Mouse (Mus musculus) kidney, adult 8-10 months (tissue): ENCODE measurements around the gene Fam20c.

Source experiments
- DNase-seq, 2 experiments: peaks; one replicate each; pipeline ENCODE4 v3.0.0; 2022

Fam20c gene

DNA sequence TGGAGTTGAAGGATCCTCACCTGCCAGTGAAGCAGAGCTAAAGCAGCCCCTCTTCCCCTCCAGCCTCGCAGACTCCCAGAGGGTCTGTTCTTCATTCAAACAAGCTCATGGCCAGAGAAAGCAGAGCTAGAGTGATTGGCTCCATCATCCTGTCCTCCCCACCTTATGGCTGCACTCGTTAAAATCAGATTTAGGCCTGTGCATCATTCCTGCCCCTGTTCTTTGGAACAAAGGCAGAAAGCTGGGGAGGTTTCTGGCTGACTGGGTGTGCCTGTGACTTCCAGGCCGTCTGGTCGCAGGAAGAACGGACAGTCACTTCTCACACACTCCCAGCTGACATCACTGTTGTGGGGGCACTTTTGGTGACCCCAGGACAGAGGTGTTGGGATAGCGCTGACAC, 2.8 kb downstream of the Fam20c start:
- no peak for DNase-seq

DNA sequence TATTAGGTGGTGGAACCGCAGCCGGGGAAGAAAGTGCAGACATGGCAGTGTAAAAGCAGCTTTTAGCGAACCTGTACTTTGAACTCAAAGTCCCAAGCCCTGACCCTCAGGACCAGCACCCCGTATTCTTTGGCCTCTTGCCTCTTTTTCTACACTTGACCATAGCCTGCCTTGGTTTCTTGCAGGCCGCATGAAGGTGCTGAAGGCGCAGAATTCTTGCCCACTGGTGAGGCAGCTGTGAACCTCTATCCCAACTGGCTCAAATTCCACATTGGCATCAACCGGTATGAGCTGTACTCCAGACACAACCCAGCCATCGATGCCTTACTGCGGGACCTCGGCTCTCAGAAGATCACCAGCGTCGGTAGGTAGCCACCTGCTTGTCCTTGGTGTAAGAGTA, 3.3 kb downstream of the Fam20c start:
- DNase-seq: peak; percentile 60 to 72

GRCm38 (mm10) chr5:138758533-138758932, 4.2 kb downstream of the Fam20c start:
- peak in 1 of 2 experiments; percentile 29 for DNase-seq

DNA sequence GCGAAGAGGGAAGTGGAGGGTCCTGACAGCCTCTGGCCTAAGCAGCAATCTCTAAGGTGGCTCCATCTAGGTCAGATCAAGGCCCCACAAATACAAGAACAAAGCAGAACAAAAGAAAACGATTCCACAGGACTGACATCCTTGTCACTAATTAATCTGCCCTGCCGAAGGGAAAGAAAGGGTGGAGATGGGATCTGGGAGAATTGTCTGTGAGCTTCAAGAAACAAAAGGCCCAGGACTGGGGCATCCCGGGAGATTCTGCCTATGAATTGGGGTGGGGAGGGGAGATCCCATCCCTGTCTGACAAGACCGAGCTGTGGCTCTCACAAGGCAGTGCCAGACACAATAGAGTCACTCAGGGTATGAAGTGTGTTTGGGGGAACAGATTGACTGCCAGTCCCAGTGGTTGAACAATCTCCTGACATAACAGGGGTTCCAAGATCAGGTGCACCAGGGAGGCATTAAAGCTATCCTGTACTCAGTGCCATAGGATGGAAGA, 7.6 kb downstream of the Fam20c start:
- DNase-seq: no peak

- no peak for DNase-seq
Measured at GRCm38 (mm10) chr5:138762361-138762760, 8.0 kb downstream of the Fam20c start.

DNA sequence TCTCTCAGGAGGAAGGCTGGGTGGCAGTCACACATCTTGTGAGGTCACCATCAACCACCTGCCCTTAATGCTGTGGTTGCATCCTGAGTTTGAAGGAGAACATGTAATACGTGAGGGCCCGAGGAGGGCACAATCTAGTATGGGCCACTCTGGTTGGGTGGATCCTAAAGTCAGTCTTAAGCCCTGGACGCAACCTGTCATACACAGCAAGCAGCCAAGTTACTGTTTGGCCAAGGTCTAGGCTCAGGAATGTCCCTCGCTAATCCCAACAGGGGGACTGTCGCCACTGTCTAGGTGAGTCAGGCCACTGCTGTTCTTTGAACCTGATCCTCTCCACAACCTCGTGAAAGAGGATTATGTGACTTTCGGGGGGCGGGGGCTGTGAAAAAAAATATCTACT, 10.3 kb downstream of the Fam20c start:
- DNase-seq: no peak

DNA sequence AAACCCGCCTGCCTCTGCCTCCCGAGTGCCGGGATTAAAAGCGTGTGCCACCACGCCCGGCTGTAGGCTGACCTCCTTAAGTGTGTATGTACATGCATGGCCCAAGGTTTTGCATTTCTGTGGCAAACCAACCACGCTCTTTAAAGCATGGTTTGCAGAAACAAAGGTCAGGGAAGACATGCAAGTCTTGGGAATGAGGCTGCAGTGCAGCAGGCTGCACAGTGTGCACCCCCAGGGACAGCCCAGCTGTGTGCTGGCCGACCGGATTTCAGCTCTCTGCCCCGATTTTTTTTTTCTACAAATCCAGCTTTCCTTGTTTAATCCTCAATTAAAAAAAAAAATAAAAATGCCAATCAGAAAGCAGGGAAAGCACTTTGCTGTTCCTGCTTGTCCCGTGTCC, 13.3 kb downstream of the Fam20c start:
- DNase-seq: no peak

DNA sequence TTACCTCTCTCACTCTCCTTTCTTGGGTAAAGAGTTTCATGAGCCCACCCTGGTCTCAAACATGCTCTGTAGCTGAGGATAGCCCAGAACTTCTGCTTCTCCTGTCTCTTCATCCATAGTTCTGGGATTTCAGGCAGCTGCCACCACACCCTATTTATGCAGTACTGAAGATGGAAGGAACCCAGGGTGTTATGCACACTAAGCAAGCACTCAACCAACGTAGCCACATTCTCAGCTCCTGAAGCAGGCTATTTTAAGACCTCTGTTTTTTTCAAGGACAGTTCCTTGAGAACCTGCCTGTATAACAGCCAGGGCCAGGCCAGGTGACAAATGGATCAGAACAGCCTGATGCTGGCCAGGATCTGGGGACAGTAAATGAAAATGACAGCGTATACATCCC, 14.4 kb downstream of the Fam20c start:
- no peak for DNase-seq

DNA sequence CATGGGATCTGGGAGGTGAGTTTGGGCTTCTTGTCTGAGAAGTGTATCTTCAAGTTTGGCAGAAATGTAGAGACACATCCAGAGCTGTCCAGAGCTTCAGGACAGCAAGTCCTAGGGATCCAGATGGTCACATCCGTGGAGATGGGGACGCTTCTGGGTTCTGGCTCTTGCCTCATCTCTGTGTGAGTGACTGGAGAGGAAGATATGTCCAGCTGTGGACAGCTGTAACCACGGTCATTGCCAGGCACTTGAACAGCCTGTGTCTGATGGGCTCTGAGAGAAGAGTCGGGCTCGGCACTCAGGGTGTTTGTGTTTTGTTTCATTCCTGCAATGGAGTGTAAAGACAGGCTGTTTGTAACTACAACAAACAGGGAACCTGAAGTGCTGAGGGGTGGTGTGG, 14.8 kb downstream of the Fam20c start:
- no peak for DNase-seq

DNA sequence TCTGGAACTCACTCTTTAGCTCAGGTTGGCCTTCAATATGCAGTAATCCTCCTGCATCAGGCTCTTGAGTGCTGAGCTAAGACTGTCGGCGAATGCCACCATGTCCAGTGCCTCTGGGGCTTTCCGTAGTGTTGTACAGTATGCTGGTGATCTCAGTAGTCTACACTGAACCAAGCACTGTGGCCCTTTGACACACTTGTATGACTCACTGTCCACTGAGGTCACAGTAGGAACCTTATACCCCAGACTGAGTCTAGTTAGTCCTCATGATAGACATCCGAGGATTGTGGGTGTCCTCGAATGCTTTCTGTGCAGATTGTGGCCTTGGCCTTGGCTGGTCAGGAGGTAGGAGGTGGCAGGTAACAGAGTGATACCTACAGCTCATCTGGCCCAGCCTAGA, 20.8 kb downstream of the Fam20c start:
- DNase-seq: no peak

DNA sequence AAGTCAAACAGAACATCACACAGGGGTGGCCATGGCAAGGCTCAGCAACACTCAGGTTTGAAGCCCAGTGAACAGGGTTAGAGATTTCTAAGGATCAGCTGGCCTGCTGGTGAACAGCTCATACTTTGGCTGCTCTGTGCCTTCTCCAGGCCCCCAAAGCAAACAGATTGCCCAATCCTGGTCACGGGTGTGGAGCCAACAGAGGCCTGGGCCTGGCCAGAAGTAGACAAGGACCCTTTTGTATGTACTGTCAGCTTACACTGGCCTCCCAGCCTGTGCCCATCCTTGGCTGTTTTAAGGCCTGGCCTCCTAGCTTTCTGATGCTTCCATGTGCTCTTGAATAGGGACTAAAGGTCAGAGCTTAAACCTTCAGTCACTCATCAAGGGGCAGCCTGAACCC, 22.0 kb downstream of the Fam20c start:
- DNase-seq: no peak

- peak; percentile 45 to 48 for DNase-seq
Measured at GRCm38 (mm10) chr5:138778731-138779463, 24.6 kb downstream of the Fam20c start.

DNA sequence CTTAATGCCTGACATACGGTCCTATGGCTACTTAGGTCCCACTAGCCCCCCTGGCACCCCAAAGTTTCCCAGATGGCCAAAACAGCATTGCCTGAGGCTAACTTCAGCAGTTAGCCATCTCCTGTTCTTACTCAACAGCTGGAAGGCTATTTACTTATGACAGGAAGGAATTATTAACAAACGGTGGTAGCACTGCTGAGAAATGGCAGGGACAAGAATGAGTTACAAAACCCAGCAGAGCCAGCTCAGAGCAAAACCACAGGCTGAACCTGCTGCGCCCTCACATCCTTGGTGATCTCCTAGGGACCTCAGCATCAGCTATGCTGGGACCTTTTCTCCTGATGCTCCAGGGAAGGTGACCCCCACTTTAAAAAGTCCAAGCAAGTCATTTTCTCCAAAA, 25.3 kb downstream of the Fam20c start:
- DNase-seq: no peak

DNA sequence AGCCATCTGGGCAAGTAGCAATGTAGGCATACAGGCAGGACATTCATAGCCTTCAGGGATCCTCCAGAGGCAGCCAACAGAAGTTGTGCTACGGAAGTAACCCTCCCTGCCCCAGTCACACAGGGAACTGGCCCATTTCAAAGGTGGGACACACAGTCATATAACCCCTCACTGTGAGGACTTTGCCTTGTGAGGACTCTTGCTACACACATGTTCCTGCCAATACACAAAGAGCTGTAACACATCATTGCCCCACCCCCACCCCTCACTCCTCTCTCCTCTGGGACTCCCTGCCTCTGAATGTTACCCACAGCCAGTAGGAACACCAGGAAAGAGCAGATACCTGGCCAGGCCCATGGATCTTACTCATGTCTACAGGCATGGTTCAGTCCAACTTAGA, 28.4 kb downstream of the Fam20c start:
- DNase-seq: no peak

- DNase-seq: no peak
Measured at GRCm38 (mm10) chr5:138783181-138783580, 28.9 kb downstream of the Fam20c start.

GRCm38 (mm10) chr5:138785986-138786515, 31.7 kb downstream of the Fam20c start:
- peak; percentile 17 to 26 for DNase-seq

GRCm38 (mm10) chr5:138787648-138788047, 33.3 kb downstream of the Fam20c start:
- no peak for DNase-seq

DNA sequence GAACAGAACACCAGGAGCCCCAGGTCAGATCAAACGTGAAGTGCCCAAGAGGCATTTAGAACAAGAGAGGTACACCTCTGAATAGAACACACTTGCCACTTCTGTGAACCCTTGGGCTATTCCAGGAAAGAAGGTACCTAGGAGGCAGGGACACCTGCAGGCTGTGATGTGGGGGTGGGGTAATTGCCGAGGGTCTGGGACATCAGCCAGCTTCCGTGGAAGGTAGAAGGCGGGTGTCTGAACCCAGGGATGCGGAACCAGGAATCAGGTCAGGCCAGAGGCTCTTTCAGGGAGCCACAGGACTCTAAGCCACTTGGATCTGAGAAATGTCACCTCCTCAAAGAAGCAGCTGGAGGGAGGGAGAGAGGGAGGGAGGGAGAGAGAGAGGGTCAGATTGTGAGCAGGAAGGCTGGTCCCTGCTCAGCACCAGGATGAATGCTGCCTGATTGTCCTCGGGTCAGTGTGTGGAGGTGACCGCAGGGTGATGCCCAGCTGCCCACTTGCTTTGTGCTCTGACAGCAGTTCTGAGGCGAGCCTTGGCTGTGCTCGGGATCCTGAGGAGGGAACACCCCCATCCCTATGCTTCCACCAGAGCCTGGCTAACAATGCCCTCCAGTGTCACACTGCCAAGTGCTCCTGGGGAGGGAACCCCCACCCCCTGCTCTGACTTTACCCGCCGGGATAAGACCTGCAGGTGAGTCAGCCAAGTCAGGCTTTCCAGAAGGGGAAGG, 34.3 kb downstream of the Fam20c start:
- DNase-seq: peak; percentile 85 to 90

DNA sequence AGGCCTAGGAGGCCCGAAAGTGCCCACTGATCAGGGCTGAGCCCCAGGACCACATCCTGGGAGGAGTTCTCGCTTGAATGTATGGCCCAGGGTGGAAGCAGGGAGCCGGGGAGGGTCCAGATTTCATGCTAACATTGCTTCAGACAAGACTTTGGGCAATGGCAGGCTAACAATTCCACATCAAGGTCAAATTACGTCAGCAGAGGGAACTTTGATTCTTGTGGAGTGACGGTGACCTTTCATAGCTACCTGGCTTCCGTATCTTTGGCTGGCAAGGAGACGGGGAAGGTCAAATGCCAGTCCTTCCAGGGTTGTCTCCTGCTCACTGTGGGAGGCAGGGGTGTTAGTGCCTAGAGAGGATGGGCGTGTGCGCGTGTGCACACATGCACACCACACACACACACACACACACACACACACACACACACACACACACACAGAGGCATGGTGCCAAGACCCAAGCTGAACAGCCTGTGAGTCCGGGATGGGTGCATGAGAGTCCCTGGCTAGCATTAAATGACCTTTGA, 36.7 kb downstream of the Fam20c start:
- DNase-seq: peak; percentile 29 to 49

GRCm38 (mm10) chr5:138801588-138802116, 47.3 kb downstream of the Fam20c start:
- no peak for DNase-seq

DNA sequence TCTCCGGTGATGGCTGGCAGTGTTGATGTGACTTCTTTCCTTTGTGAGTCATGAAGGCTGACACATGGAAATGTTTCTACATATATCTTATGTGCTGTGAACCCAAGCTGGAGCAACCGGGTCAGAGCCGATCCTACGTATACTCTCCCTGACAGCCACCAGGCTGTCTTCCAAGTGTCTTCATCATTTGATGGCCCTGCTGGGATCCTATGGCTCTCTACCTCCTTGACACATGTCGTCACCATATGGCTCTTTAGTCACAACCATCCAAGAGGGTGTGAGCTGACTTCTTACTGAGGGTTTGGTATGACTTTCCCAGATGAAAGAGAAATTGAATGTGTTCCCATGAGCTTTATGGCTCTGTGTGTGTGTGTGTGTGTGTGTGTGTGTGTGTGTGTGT, 50.0 kb downstream of the Fam20c start:
- DNase-seq: no peak

- no peak for DNase-seq
Measured at GRCm38 (mm10) chr5:138809767-138810166, 55.5 kb downstream of the Fam20c start.

DNA sequence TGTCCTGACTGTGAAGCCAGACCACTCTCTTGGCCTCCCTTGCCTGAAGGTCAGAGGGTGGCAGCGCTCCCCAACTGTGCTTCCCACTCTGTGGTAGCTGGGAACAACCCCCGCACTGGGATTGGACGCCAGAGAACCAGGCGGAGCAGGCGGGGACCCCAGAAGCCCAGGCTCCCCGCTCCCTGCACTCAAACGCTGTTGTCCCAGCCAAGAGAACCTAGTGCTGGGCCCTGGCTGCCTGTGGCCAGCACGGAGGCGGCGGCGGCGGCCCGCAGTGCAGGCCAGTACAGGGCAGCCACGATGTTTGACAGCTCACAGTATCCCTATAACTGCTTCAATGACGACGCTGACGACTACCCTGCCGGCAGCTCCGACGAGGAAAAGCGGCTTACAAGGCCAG, 65.5 kb downstream of the Fam20c start, which contains the start of gene Gm5294:
Gm5294 (plus strand) TSS at position 301 of the 400 bp plus-strand sequence.
- no peak for DNase-seq
